Mouse (Mus musculus) adrenal gland, postnatal 25 days (tissue): Measurements from ENCODE around the gene Zfp398. TPM values are rescaled to one million over a fixed set of nuclear protein-coding genes. Genes with fewer than 3 reads are reported as not detected.
"Not testable (repeated sequence)": the region's sequence is repeated elsewhere in the genome, so short reads cannot be mapped to it uniquely, and the experiment has no call there.

Experiments used
- DNase-seq: peaks from one replicate; pipeline ENCODE4 v3.0.0; 2021; ENCODE audit warnings: mixed read lengths
- total RNA-seq: library from RNA; stranded (reverse); gene quantifications from 2 replicates; pipeline ENCODE4 v1.2.3, GENCODE M21; 2021

Zfp398 gene
- total RNA-seq, 1 experiment from 2014 or later: 19.4 TPM

- DNase-seq: no peak
These were observed 8.0 kb upstream of the Zfp398 start for GRCm38 (mm10) chr6:47827462-47827861.

GRCm38 (mm10) chr6:47828950-47829349 lies 6.5 kb upstream of the Zfp398 start:
- DNase-seq: no peak

GRCm38 (mm10) chr6:47830104-47831078 lies 5.1 kb upstream of the Zfp398 start, which contains the start of gene Zfp786:
Gene Zfp786 (minus strand): TSS chr6:47830867.
- DNase-seq: peak; percentile 95

- no peak for DNase-seq
These were observed 3.2 kb upstream of the Zfp398 start for GRCm38 (mm10) chr6:47832220-47832619.

GRCm38 (mm10) chr6:47835984-47836521 lies 592 bp downstream of the Zfp398 start:
- peak; percentile 64 for DNase-seq

- DNase-seq: no peak
These were observed 2.2 kb downstream of the Zfp398 start for GRCm38 (mm10) chr6:47837630-47838029.

GRCm38 (mm10) chr6:47841077-47841476 lies 5.6 kb downstream of the Zfp398 start:
- no peak for DNase-seq

- no peak for DNase-seq
These were observed 6.4 kb downstream of the Zfp398 start for GRCm38 (mm10) chr6:47841831-47842230.

GRCm38 (mm10) chr6:47842337-47842736 lies 6.9 kb downstream of the Zfp398 start:
- DNase-seq: no peak

GRCm38 (mm10) chr6:47845779-47846178 lies 10.3 kb downstream of the Zfp398 start:
- no peak for DNase-seq

- DNase-seq: no peak
These were observed 21.8 kb downstream of the Zfp398 start for GRCm38 (mm10) chr6:47857241-47857640.

GRCm38 (mm10) chr6:47857729-47858128 lies 22.3 kb downstream of the Zfp398 start:
- not testable (repeated sequence) for DNase-seq

- DNase-seq: no peak
These were observed 36.8 kb downstream of the Zfp398 start for GRCm38 (mm10) chr6:47872266-47872665.

GRCm38 (mm10) chr6:47877058-47877457 lies 41.6 kb downstream of the Zfp398 start, which contains the start of gene Zfp282:
Gene Zfp282 (plus strand): TSS chr6:47877204.
- DNase-seq: no peak

GRCm38 (mm10) chr6:47877461-47878132 lies 42.1 kb downstream of the Zfp398 start:
- DNase-seq: peak; percentile 92

GRCm38 (mm10) chr6:47878133-47878514 lies 42.7 kb downstream of the Zfp398 start:
- DNase-seq: no peak

- no peak for DNase-seq
These were observed 43.1 kb downstream of the Zfp398 start for GRCm38 (mm10) chr6:47878593-47878992.

GRCm38 (mm10) chr6:47879049-47879716 lies 43.7 kb downstream of the Zfp398 start:
- DNase-seq: no peak

GRCm38 (mm10) chr6:47880166-47880565 lies 44.7 kb downstream of the Zfp398 start:
- no peak for DNase-seq

- no peak for DNase-seq
These were observed 53.4 kb downstream of the Zfp398 start for GRCm38 (mm10) chr6:47888812-47889383.

GRCm38 (mm10) chr6:47899416-47899815 lies 64.0 kb downstream of the Zfp398 start:
- DNase-seq: peak; percentile 47

GRCm38 (mm10) chr6:47903587-47903986 lies 68.1 kb downstream of the Zfp398 start:
- DNase-seq: no peak
